Mouse (Mus musculus) Patski (cell line): ENCODE measurements around the gene Olfr47. TPM values are rescaled to one million over a fixed set of nuclear protein-coding genes. Genes with fewer than 3 reads are reported as not detected.
"Not testable (repeated sequence)": the region's sequence is repeated elsewhere in the genome, so short reads cannot be mapped to it uniquely, and the experiment has no call there.

ENCODE experiments used
- ATAC-seq: fragments of 100-300 bp; one replicate; pipeline ENCODE4 v1.8.0; 2021
- CTCF ChIA-PET: fragments of 350-600 bp; sonication (Branson Sonifier 250); formaldehyde crosslinking; loops from one replicate; lab custom pipeline; 2022; ENCODE audit warnings: inconsistent platforms; lab: Charles Lee
- POLR2A ChIA-PET: fragments of 350-600 bp; sonication (Branson Sonifier 250); formaldehyde crosslinking; loops from one replicate; lab custom pipeline; 2022; ENCODE audit warnings: antibody characterized with exemption, inconsistent platforms; lab: Charles Lee
- DNase-seq: peaks from one replicate; pipeline ENCODE4 v3.0.0-alpha.2; 2011; ENCODE audit warnings: low read depth, low spot score
- H3K27me3 ChIP-seq: fragments of 371-371 bp; one replicate; pipeline ENCODE4 v1.5.1; 2021
- CTCF ChIP-seq: fragments of 100-300 bp; IDR thresholded peaks from one replicate; pipeline ENCODE4 v1.5.1; 2021
- in situ Hi-C: fragments of 300-500 bp; cut with MboI; formaldehyde crosslinking; loops from 3 replicates; pipeline ENCODE4 v1.11.1; 2018; ENCODE audit warnings: low pct_unique_long_range_greater_than_20kb, mixed read lengths
- polyA plus RNA-seq: library from polyadenylated mRNA; unstranded; gene quantifications from one replicate; pipeline ENCODE4 v1.2.3, GENCODE M21; 2021

Gene Olfr47
- polyA plus RNA-seq = not detected

DNA sequence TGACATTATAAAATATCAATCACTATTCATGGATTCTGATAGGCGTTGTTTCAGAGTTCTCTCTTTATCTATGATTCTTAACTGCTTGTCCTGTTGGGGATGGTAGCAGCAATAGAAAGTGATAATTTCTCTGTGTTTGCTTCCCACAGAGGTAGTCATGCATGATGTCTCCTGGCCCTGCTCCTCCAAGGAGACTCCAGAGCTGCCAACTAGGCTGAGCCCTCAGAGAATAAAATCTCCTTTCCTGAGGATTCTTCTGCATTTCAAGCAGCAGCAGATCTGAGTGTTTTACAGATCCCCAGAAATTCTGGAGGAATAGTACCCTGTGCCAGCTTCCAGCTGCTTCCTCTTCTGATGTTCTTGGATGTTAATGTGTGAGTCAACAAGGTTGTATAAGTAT, at the start of gene Olfr47:
Gene Olfr47, plus strand, starts transcription at position 275 of the 400 bp plus-strand sequence.
- ATAC-seq, H3K27me3 ChIP-seq, in situ Hi-C loops, CTCF ChIA-PET, DNase-seq, POLR2A ChIA-PET: not testable (repeated sequence)

DNA sequence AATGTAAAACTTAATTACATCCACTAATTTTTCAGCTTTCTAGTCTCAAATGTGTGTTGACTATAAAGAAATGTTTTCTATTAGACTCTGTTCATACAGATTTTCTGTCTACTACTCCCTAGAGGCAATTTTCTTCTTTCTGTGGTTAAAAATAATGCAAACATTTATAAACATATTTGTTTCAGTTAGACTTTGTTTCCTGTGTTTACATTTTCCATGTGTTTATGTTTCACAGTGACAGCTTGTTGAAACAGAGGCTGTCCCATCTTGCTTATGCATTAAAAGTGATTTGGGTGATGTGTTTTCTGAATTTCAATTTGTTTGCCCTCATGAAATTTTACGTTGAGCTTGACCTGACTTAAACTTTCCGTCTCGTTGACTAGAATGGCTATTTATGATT, 40.3 kb upstream of the Olfr47 start:
- in situ Hi-C loops = no loop called here
- ATAC-seq (no peak), DNase-seq (no peak)
- H3K27me3 ChIP-seq = no peaks in the 10 kb centered on the region
- no peak for TF ChIP-seq CTCF
- CTCF ChIA-PET = interaction anchor here (1.1 to 1.6 kb wide), 3 partner anchors 9 to 22 kb away, joined by 3 read pairs; no protein-coding TSS in a partner anchor
- POLR2A ChIA-PET = no interaction called here

DNA sequence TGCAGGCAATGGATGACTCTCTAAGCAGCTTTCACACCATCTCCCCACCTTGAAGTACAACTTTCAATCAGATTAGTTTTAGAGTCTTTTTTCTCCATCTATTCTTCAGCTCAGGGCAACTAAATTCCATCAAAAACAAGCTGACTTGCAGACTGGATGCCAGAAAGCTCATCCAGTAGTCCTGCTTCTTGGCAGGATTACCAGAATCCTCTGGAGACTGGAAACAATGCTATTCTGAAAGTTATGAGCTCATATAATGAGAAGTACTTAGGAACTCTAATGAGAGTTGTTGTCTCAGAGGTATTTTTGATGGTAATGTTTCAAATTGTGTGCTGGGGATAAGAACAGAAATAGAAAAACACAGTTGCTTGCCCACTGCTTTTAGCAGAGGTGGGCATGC, 34.5 kb upstream of the Olfr47 start, which contains the start of gene Olfr435:
Gene Olfr435, plus strand, starts transcription at position 366 of the 400 bp plus-strand sequence.
- CTCF ChIA-PET = no interaction called here
- no peak for ATAC-seq
- POLR2A ChIA-PET = no interaction called here
- in situ Hi-C loops = no loop called here
- DNase-seq = no peak
- H3K27me3 ChIP-seq = peaks cover 20% of the 10 kb centered on the region
- TF ChIP-seq CTCF = no peak

DNA sequence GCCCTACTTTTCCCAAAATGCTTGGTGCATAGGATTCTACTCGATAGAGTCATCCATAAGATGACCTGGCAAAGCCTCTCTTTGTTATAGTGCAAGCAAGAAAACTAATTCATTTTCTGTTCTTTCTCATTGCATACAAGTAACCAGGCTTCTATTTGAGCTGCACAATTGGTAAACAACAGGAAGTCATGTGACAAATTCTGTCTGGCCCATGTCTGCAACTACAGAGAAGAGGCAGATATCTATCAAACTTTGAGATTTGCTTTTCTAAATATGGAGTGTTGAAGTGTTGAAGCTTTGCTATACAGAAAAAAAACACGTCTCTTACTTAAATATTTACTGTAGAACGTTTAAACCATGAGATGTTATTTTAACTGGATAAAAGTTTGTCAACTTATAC, 33.2 kb upstream of the Olfr47 start:
- peaks cover 20% of the 10 kb centered on the region for H3K27me3 ChIP-seq
- ATAC-seq (no peak), DNase-seq (no peak)
- in situ Hi-C loops = no loop called here
- ChIA-PET POLR2A (no interaction called here), CTCF (no interaction called here)
- TF ChIP-seq CTCF = no peak

DNA sequence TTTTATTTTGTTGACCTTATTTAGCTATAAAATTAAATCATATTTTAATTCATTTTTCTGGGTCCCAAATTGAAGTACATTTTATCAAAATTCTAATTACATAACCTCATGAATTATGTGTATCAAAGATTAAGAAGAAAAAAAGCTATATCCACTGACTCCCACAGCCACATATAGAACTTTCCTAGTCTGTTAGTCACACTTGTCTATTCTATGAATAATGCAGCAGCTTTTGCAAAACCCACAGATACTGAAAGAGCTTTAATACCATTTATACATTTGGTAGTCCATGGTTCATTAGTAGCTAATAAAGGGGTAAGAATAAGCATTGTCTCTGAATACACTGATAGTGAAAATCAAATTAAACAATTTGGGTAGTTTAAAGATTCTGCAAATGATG, 28.5 kb upstream of the Olfr47 start:
- DNase-seq (no peak), ATAC-seq (no peak)
- H3K27me3 ChIP-seq = peaks cover 15% of the 10 kb centered on the region
- in situ Hi-C loops = no loop called here
- TF ChIP-seq CTCF = no peak
- ChIA-PET POLR2A (no interaction called here), CTCF (interaction anchor here (0.8 to 1.3 kb wide), 3 partner anchors 12 to 31 kb away, joined by 3 read pairs; partner anchors contain the start of gene Olfr13)

DNA sequence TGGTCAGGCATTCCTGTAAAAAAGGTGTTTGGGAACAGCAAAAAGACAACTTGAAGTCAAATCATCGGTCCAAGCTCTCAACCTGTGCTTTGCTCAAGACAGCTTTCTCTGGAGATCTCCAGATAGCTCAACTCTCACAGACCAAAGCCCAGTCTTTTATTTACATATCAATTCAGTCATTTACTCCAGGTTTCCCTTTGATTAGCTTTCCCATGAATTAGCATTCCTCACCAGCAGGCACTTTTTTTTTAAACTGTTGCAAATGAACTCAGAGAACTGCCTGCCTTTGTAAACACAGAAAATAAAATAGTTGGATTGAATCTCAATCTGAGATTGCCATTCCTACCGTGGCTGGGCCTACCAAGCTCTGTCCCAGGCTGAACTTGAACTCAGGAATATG, 26.0 kb upstream of the Olfr47 start:
- POLR2A ChIA-PET = interaction anchor here (0.8 kb wide), 1 partner anchor 919 kb away, joined by 3 read pairs; no protein-coding TSS in a partner anchor
- no peak for DNase-seq
- no peak for TF ChIP-seq CTCF
- in situ Hi-C loops = no loop called here
- peaks cover 2% of the 10 kb centered on the region for H3K27me3 ChIP-seq
- ATAC-seq = no peak
- CTCF ChIA-PET = interaction anchor here (1.5 kb wide), 1 partner anchor 49 kb away, joined by 3 read pairs; no protein-coding TSS in a partner anchor

DNA sequence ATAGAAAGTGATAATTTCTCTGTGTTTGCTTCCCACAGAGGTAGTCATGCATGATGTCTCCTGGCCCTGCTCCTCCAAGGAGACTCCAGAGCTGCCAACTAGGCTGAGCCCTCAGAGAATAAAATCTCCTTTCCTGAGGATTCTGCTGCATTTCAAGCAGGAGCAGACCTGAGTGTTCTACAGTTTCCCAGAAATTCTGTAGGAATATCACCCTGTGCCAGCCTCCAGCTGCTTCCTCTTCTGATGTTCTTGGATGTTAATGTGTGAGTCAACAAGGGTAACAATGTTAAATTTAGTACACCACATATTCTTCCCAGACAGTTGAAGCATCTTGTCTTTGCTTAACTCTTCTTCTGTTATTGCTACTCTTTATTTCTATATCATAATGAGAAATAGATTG, 18.5 kb upstream of the Olfr47 start, which contains the start of gene Olfr434:
Gene Olfr434, plus strand, starts transcription at position 149 of the 400 bp plus-strand sequence.
- ATAC-seq, POLR2A ChIA-PET: not testable (repeated sequence)

DNA sequence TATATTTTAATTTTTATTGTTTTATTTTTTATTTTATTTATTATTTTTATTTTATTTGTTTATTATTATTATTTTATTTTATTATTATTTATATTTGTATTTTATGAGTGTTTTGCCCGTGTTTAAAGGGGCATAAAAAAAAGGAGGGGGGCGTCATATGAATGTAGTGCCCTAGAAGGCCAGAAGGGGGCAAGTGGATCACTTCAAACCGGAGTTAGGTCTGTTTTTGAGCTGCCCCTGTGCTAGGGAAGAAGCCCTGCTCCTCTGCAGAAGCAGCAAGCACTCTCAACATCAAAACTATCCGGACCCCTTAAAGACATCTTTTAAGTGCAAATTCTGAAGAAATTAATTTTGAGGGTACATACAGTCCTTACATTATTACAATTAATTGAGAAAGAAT, 10.7 kb downstream of the Olfr47 start:
- DNase-seq = no peak
- peak; percentile 56 for TF ChIP-seq CTCF

More for the DNA sequence above, 18.5 kb upstream of the Olfr47 start, which contains the start of gene Olfr434:
- peaks cover 11% of the 10 kb centered on the region for H3K27me3 ChIP-seq
- CTCF ChIA-PET, DNase-seq, in situ Hi-C loops: not testable (repeated sequence)

DNA sequence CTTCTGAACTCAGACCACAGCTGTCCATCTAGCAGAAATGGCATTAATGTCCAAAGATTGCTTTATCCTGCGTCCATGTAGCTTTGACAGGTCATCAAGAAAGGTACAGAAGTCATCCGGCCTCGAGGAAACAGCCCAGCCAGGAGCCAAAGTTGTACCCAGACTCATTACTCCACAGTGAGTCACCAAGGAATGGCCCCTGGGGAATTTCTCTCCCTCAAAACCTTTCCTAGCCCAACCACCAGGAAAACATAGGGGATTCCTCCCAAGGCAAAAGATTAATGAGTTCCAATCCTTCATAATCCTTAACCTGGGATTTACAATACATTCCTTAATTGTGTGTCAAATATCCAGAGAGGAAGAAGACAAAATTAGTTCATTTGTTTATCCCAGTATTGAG, 16.1 kb downstream of the Olfr47 start:
- ATAC-seq (peak; percentile 73), DNase-seq (peak; percentile 89)
- no peak for TF ChIP-seq CTCF
- in situ Hi-C loops = no loop called here
- ChIA-PET POLR2A (no interaction called here), CTCF (interaction anchor here (1.3 to 1.4 kb wide), 2 partner anchors 12 to 50 kb away, joined by 3 read pairs; no protein-coding TSS in a partner anchor)
- no peaks in the 10 kb centered on the region for H3K27me3 ChIP-seq

More for the DNA sequence above, 10.7 kb downstream of the Olfr47 start:
- POLR2A ChIA-PET = no interaction called here
- no peaks in the 10 kb centered on the region for H3K27me3 ChIP-seq
- in situ Hi-C loops = no loop called here
- no peak for ATAC-seq
- CTCF ChIA-PET = no interaction called here

DNA sequence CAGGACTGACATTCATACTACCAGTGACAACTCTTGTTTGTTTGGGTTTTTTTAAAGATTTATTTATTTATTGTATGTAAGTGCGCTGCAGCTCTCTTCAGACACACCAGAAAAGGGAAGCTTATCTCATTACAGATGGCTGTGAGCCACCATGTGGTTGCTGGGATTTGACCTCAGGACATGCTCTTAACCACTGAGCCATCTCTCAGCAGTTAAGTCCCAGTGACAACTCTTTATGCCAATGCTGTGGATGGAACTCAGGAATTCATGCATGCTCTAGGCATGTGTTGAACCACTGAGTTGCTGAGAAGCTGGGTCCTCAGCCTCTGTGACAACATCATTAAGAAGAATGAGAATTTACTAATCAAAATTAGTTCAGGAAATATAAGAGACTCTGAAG, 21.7 kb downstream of the Olfr47 start:
- in situ Hi-C loops = no loop called here
- no peak for TF ChIP-seq CTCF
- CTCF ChIA-PET = interaction anchor here (1.1 to 2.6 kb wide), 5 partner anchors 11 to 44 kb away, joined by 3 to 12 read pairs (median 4); no protein-coding TSS in a partner anchor

DNA sequence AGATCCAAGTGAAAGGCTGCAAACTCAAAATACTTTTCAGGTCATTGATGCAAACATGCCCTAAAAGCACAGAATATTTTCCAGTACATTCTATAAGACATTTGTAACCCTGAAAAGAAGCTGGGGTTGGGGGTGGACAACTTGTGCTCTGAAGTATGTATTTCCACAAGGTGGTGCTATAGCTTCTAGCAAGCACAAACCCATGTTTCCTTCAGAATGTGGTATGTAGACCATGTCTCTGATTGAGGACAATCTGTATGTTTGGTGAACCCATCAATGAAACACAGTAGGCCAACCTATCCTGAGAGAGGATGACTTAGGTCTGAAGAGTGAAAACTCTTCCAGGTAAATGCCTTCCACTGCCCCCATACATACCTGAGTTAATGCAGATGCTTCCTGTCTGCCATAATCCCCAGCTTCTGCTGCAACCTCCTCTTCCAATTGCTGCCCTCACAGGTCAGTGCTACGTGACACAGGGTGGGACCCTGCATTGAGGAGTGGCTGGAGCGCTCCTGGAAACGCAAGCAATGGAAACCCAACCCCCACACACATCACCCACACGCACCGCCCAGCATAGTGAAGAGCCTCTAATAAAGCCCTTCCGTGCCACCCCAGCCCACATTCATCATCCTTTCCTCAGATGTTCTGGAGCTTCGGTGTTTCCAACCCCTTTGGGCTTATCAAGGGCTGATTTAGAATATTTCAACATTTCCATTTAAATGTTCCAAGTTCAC, 23.0 kb downstream of the Olfr47 start:
- TF ChIP-seq CTCF = peak; percentile 74
- ATAC-seq = peak; percentile 60
- in situ Hi-C loops = no loop called here
- CTCF ChIA-PET = interaction anchor here (0.8 to 2.6 kb wide), 9 partner anchors 13 to 49 kb away, joined by 3 to 12 read pairs (median 4); no protein-coding TSS in a partner anchor
- POLR2A ChIA-PET = no interaction called here
- no peaks in the 10 kb centered on the region for H3K27me3 ChIP-seq
- no peak for DNase-seq

More for the DNA sequence above, 21.7 kb downstream of the Olfr47 start:
- ATAC-seq (no peak), DNase-seq (no peak)
- POLR2A ChIA-PET = no interaction called here
- no peaks in the 10 kb centered on the region for H3K27me3 ChIP-seq
